Mouse (Mus musculus): ENCODE results near the gene Lmo2. TPM values are rescaled to one million over a fixed set of nuclear protein-coding genes. Genes with fewer than 3 reads are reported as not detected.
"Not testable (repeated sequence)": the region's sequence is repeated elsewhere in the genome, so short reads cannot be mapped to it uniquely, and the experiment has no call there.

Lmo2 gene
- polyA plus RNA-seq, 1 experiment from 2014 or later: 26.4 TPM

GRCm38 (mm10) chr2:103970041-103970790 lies 12.4 kb downstream of the Lmo2 start:
- Histone ChIP-seq H3K27me3 (ENCODE audit: poor library complexity, severe bottlenecking) (peaks cover 81% of the 10 kb centered on the region), H3K9me3 (no peaks in the 10 kb centered on the region), H3K4me1 (peaks cover 40% of the 10 kb centered on the region), H3K4me3 (peak overlapping the region; percentile 78), H3K36me3 (replicated peaks) (peaks cover 4% of the 10 kb centered on the region; the same call in 1 of the 2 replicates), H3K27ac (peak overlapping the region; percentile 88)
- under 1% methylated on average over 77 of the region's 79 CpGs for WGBS
- DNase-seq (ENCODE audit: extremely low spot score, low spot score): peak; percentile 55

- under 1% methylated on average over 32 of the region's 32 CpGs for WGBS
- H3K4me1 ChIP-seq: peaks cover 43% of the 10 kb centered on the region
- H3K4me3 ChIP-seq: peak overlapping the region; percentile 78
- H3K36me3 ChIP-seq (replicated peaks): peaks cover 4% of the 10 kb centered on the region; the same call in 1 of the 2 replicates
- no peaks in the 10 kb centered on the region for H3K9me3 ChIP-seq
- peak; percentile 43 for DNase-seq (ENCODE audit: extremely low spot score, low spot score)
- peaks cover 80% of the 10 kb centered on the region for H3K27me3 ChIP-seq (ENCODE audit: poor library complexity, severe bottlenecking)
- peak overlapping the region; percentile 88 for H3K27ac ChIP-seq
Measured at GRCm38 (mm10) chr2:103970791-103971649, 13.2 kb downstream of the Lmo2 start.

DNA sequence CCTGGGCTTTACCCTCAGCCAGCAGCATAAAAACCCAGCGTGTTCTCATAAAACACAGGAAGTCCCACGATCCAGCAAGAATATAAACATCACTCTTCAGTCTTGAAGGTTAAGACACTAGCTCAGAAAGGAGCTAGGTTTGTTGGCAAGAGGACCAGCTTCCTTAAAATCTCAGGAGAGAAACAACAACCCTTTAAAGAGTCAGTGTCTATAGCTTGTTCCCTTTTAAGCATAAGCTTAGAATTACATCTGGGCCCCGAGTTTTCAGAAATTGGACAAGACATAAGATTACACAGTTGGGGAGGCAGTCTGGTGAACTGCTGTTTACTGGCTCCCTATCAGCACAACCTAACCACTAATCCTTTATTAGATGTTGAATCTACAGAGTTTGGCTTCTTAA lies 14.1 kb downstream of the Lmo2 start:
- peaks cover 4% of the 10 kb centered on the region; the same call in 1 of the 2 replicates for H3K36me3 ChIP-seq (replicated peaks)
- H3K4me1 ChIP-seq: peaks cover 47% of the 10 kb centered on the region
- H3K9me3 ChIP-seq: no peaks in the 10 kb centered on the region
- peaks cover 81% of the 10 kb centered on the region for H3K27me3 ChIP-seq (ENCODE audit: poor library complexity, severe bottlenecking)
- peak overlapping the region; percentile 78 for H3K4me3 ChIP-seq
- WGBS: 19% methylated on average over 3 of the region's 3 CpGs
- H3K27ac ChIP-seq: no peak overlapping the region; the same call in 1 of the 2 replicates
- no peak for DNase-seq (ENCODE audit: extremely low spot score, low spot score)

GRCm38 (mm10) chr2:103975904-103976303 lies 18.1 kb downstream of the Lmo2 start:
- Histone ChIP-seq H3K36me3 (replicated peaks) (peaks cover 15% of the 10 kb centered on the region; the same call in 1 of the 2 replicates), H3K4me3 (no peak overlapping the region), H3K27me3 (ENCODE audit: poor library complexity, severe bottlenecking) (peaks cover 73% of the 10 kb centered on the region), H3K4me1 (peaks cover 53% of the 10 kb centered on the region), H3K27ac (no peak overlapping the region), H3K9me3 (no peaks in the 10 kb centered on the region)
- WGBS: 88% methylated on average over 7 of the region's 7 CpGs
- DNase-seq (ENCODE audit: extremely low spot score, low spot score): no peak

DNA sequence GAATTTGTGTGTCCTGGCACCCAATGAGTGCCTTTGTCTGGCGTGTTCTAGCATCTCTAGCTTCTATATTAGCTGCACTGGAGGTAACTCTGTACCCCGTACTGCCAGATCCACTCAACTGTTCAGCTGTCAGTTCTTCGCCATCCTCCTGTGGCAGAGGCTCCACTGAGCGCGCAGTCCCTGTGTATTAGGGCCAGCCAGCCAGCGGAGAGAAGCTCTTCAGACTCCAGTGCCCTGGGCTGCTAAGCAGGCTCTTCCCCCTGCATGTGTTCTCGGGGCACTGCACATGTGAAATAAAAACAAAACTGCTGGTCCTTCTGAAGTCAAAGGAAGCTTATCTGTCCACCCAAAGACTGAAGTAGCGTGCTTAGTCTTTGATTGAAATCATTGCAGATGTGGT lies 19.4 kb downstream of the Lmo2 start:
- peaks cover 17% of the 10 kb centered on the region; the same call in 1 of the 2 replicates for H3K36me3 ChIP-seq (replicated peaks)
- peak overlapping the region; percentile 63; the same call in 1 of the 2 replicates for H3K27ac ChIP-seq
- H3K4me3 ChIP-seq: no peak overlapping the region
- H3K9me3 ChIP-seq: no peaks in the 10 kb centered on the region
- DNase-seq (ENCODE audit: extremely low spot score, low spot score): no peak
- WGBS: 71% methylated on average over 8 of the region's 8 CpGs
- peaks cover 44% of the 10 kb centered on the region for H3K4me1 ChIP-seq
- H3K27me3 ChIP-seq (ENCODE audit: poor library complexity, severe bottlenecking): peaks cover 60% of the 10 kb centered on the region

GRCm38 (mm10) chr2:103977716-103978115 lies 19.9 kb downstream of the Lmo2 start:
- H3K4me1 ChIP-seq: peaks cover 40% of the 10 kb centered on the region
- H3K9me3 ChIP-seq: no peaks in the 10 kb centered on the region
- H3K36me3 ChIP-seq (replicated peaks): peaks cover 17% of the 10 kb centered on the region; the same call in 1 of the 2 replicates
- H3K4me3 ChIP-seq: no peak overlapping the region
- no peak overlapping the region for H3K27ac ChIP-seq
- H3K27me3 ChIP-seq (ENCODE audit: poor library complexity, severe bottlenecking): peaks cover 55% of the 10 kb centered on the region
- 38% methylated on average over 9 of the region's 9 CpGs for WGBS
- DNase-seq (ENCODE audit: extremely low spot score, low spot score): no peak

GRCm38 (mm10) chr2:103982250-103982649 lies 24.5 kb downstream of the Lmo2 start:
- Histone ChIP-seq H3K9me3 (no peaks in the 10 kb centered on the region), H3K4me1 (peaks cover 31% of the 10 kb centered on the region), H3K27ac (no peak overlapping the region), H3K27me3 (ENCODE audit: poor library complexity, severe bottlenecking) (peaks cover 19% of the 10 kb centered on the region), H3K36me3 (replicated peaks) (peaks cover 14% of the 10 kb centered on the region; the same call in 1 of the 2 replicates), H3K4me3 (no peak overlapping the region)
- DNase-seq (ENCODE audit: extremely low spot score, low spot score): peak; percentile 78
- 8% methylated on average over 5 of the region's 5 CpGs for WGBS

DNA sequence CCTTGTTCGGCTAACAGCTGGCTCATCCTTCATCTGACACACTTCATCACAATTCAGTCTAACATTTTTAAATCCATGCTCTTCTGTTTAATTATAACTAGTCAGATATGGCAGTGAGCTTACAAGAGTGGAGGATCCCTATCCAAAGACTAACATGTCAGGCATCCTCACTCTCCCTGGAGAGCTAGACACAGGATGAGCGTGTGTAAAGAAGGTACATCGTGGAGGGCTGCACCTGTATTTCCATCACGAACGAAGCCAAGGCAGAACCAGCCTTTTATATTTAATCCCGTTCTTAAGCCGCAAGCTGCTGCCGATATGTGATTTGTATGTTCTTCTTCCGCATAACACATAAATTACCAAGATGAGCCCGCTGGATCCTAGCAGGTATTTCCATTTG lies 25.4 kb downstream of the Lmo2 start:
- Histone ChIP-seq H3K36me3 (replicated peaks) (peaks cover 14% of the 10 kb centered on the region; the same call in 1 of the 2 replicates), H3K27me3 (ENCODE audit: poor library complexity, severe bottlenecking) (peaks cover 19% of the 10 kb centered on the region), H3K4me1 (peaks cover 22% of the 10 kb centered on the region), H3K9me3 (no peaks in the 10 kb centered on the region), H3K4me3 (no peak overlapping the region), H3K27ac (no peak overlapping the region)
- no peak for DNase-seq (ENCODE audit: extremely low spot score, low spot score)
- WGBS: 93% methylated on average over 10 of the region's 10 CpGs

DNA sequence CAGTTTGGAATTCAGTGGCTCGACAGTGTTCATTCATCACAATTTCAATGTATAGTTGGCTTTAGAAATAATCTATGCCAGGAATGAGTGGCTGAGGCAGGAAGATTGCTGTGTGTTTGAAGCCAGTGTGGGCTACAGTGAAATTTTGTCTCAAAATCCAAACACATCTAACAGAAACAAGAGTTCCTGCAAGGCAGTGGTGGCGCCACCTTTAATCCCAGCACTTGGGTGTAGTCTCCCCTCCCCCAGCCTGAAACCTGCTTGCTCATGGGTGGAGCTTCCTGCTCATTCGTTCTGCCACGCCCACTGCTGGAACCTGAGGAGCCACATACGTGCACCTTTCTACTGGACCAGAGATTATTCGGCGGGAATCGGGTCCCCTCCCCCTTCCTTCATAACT lies 29.8 kb downstream of the Lmo2 start:
- DNase-seq (ENCODE audit: extremely low spot score, low spot score): not testable (repeated sequence)
- 81% methylated on average over 8 of the region's 8 CpGs for WGBS

DNA sequence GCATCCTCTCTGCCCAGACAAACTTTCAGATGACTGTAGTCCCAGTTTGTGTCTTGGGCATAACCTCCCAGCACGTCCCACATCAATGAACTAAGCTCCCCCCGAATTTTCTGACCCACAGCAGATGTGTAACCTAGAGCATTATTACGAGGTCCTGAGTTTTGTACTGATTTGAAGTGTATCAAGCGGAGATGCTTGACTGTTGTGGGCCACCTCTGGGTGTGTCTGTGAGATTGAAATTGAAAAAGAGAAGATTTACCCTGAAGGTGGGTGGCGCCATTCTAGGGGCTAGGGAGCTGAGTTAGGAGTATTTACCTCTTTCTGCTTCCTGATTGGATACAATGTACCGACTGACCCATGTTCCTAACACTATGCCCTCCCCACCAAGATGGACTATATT lies 31.9 kb downstream of the Lmo2 start:
- H3K4me1 ChIP-seq: peaks cover 5% of the 10 kb centered on the region; the same call in 1 of the 2 replicates
- 87% methylated on average over 6 of the region's 6 CpGs for WGBS
- no peak overlapping the region for H3K27ac ChIP-seq
- H3K9me3 ChIP-seq: no peaks in the 10 kb centered on the region
- no peaks in the 10 kb centered on the region for H3K36me3 ChIP-seq (replicated peaks)
- DNase-seq (ENCODE audit: extremely low spot score, low spot score): no peak
- peaks cover 21% of the 10 kb centered on the region for H3K27me3 ChIP-seq (ENCODE audit: poor library complexity, severe bottlenecking)
- no peak overlapping the region for H3K4me3 ChIP-seq

More for the DNA sequence above, 29.8 kb downstream of the Lmo2 start:
- not testable (repeated sequence) for H3K27ac ChIP-seq; H3K4me3 ChIP-seq; H3K36me3 ChIP-seq (replicated peaks); H3K9me3 ChIP-seq; H3K4me1 ChIP-seq; H3K27me3 ChIP-seq (ENCODE audit: poor library complexity, severe bottlenecking)

- DNase-seq (ENCODE audit: extremely low spot score, low spot score): no peak
- Histone ChIP-seq H3K4me3 (no peak overlapping the region), H3K36me3 (replicated peaks) (no peaks in the 10 kb centered on the region)
Measured at GRCm38 (mm10) chr2:103991303-103991702, 33.5 kb downstream of the Lmo2 start.

GRCm38 (mm10) chr2:103992162-103992561 lies 34.4 kb downstream of the Lmo2 start:
- WGBS: 77% methylated on average over 9 of the region's 9 CpGs
- Histone ChIP-seq H3K36me3 (replicated peaks) (no peaks in the 10 kb centered on the region), H3K9me3 (no peaks in the 10 kb centered on the region), H3K4me1 (peaks cover 5% of the 10 kb centered on the region; the same call in 1 of the 2 replicates), H3K27me3 (ENCODE audit: poor library complexity, severe bottlenecking) (peaks cover 21% of the 10 kb centered on the region), H3K4me3 (no peak overlapping the region), H3K27ac (no peak overlapping the region)
- no peak for DNase-seq (ENCODE audit: extremely low spot score, low spot score)

More at GRCm38 (mm10) chr2:103991303-103991702, 33.5 kb downstream of the Lmo2 start:
- no peak overlapping the region for H3K27ac ChIP-seq
- H3K9me3 ChIP-seq: no peaks in the 10 kb centered on the region
- peaks cover 5% of the 10 kb centered on the region; the same call in 1 of the 2 replicates for H3K4me1 ChIP-seq
- peaks cover 21% of the 10 kb centered on the region for H3K27me3 ChIP-seq (ENCODE audit: poor library complexity, severe bottlenecking)
